Mouse (Mus musculus) CD4-positive helper T cell, adult 2 months (primary cell): ENCODE results near the gene Olfr461.
"Not testable (repeated sequence)": the region's sequence is repeated elsewhere in the genome, so short reads cannot be mapped to it uniquely, and the experiment has no call there.

Source experiments
- DNase-seq: peaks from one replicate; pipeline ENCODE4 v3.0.0-alpha.2; 2012; ENCODE audit warnings: low read depth, missing footprints, low spot score

Olfr461 gene

DNA sequence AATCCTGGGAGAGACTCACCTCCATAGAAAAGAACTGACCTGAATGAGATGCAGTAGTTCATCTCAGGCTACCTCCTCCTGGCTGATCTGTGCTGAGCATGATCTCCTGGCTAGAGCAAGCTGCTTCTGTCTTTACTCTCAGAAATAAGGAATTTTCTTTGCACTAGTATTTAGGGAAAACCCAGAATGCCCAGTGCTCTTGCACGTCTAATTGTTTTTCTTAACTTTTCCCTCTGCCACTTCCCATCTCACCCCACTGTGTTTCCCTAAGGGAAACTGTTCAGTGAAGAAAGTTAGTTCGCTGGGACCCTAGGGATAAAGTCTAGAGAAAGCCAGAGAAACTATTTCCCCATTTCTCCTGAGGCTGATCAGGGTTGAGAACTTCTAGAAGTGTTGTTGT lies at the start of gene Olfr461:
Olfr461 (minus strand) TSS at position 101 of the 400 bp plus-strand sequence.
- no peak for DNase-seq

DNA sequence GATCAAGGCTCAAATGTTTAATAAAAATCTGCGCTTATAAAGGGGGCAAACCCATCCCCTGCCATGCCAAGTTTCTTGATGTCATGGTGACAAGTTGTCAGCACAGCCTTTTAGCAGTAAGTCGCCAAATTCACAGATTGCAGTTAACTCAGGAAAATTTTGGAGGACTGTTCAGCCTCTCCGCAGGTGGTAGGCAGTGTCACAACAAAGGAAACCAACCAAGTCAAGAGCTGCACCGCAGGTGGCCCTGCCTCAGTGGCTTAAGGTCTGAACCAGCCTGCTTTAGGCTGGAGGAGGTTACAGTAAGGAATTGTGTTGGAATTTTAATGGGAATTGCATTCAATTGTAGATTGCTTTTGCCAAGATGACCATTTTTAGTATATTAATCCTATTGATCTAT lies 43.7 kb upstream of the Olfr461 start:
- not testable (repeated sequence) for DNase-seq

DNA sequence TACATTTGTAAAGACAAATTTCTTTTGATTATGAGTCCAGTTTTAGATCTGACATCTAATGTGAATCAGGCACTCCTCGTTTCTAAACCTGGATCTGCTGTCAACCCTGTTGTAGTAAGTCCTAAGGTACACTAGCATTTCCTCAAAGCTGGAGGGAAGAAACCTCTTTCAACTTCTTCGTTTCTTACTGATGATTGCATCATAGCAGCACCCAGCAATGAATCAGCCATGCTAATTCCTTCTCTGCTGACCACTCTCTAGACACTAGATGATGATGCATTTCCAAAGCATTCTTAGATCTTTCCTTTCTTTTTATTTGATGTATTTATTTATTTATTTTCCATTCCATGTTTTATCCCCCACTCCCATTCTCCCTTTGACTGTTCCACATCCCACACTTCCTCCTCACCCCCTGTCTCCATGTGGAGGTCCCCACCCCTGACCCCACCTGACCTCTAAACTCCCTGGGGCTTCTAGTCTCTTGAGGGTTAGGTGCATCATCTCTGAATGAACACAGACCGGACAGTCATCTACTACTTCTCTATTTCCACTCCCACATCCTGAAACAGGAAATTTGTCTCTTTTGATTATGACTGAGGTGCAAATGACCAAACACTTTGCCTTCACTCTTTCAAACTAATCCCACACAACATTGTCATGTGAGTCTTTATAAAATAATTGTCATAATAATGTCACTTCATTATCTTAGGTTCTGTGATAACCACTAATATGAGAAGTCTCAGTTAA lies 40.1 kb upstream of the Olfr461 start:
- DNase-seq, result no peak

DNA sequence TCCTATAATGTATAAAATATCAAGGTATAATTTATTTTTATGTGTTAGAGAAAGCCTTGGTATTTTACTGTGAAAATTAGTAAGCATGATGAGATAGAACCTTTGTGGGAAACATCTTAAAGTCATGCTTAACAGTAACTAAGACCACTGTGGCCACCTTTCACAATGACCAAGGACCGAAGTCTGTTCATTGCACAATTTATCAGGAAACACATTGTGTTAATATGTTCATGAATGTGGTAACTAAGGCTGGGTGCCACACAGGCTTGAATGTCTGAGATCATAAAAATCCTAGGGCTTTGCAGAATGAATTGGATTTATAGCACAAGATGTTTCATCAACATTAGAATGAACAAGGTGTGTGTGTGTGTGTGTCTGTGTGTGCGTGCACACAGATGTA lies 33.5 kb upstream of the Olfr461 start:
- no peak for DNase-seq

DNA sequence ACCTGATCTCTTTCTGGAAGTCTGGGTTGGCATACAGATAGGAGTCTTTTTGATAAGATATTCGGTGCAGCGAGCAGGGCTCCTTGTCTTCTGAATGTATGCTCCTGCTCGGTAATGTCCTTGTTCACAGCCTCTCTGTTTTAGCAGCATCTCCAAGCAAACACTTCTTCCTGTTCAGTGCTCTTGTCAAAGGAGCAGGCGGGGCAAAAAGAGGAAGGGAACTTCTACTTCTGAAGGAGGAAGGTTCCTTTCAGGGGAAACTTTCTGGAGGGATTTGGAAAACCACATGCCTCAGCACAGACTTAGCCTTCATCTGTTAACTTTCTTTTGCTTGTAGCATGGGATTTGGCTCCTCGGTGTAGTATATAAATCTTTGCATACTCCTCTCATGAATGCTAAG lies 30.8 kb upstream of the Olfr461 start, which contains the start of gene Clec5a:
Clec5a (minus strand) TSS at position 177 of the 400 bp plus-strand sequence.
- no peak for DNase-seq

DNA sequence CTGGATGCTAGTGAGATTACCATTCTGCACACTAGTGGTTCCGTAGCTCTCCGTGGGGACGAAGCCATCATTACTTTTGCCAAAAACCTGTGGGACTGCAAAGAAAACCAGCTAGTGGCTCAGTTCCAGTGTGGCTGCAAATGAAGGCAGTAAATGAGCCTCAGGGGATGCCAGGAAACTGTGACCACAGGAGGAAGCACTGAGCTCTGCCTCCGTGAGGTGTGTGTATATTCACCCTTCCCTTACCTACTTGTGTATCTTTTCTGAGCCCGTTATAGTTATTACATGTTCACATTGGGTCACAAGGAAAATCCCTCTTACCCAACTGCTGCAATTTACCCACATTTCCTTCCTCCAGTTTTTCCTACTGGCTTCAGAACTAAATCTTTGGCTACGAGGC lies 29.5 kb upstream of the Olfr461 start:
- DNase-seq, result no peak

DNA sequence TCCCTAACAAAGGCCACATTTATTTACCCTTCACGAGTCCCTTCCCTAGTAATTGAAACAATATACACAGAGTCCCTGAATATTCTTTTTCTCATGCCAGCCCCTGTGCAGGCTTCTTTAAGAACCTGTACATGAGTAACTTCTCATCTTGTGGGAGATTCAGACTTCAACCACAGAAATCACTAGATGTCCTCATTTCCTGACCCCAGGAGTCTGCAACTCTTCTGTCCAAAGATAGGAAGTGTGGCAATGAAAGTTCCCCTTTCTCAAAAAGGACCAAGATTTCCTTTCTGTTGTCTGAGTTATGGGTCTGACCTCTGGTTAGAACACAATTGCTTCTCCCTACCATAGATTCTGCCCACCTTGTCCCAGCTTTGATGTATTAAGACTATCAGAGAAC lies 21.5 kb upstream of the Olfr461 start:
- no peak for DNase-seq

DNA sequence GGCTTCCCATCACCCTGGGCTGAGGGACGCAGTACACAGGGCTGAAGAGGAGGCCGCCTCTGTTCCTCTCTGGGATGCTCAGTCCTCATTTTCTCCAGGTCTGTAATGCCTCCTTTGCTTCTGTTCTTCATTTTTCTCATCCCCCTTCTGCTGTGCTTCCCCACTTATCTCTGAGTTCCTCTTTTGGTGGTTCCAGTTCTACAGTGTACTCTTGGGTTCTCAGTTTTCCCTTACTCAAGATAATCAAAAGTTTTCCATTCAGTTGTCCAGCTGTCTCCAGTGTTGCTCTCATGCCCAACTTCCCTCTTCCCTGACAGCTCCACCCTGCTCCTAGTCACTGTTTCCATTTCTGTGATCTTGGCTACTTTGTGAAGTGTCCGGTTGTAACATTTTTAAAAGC lies 18.8 kb upstream of the Olfr461 start:
- DNase-seq, result no peak

DNA sequence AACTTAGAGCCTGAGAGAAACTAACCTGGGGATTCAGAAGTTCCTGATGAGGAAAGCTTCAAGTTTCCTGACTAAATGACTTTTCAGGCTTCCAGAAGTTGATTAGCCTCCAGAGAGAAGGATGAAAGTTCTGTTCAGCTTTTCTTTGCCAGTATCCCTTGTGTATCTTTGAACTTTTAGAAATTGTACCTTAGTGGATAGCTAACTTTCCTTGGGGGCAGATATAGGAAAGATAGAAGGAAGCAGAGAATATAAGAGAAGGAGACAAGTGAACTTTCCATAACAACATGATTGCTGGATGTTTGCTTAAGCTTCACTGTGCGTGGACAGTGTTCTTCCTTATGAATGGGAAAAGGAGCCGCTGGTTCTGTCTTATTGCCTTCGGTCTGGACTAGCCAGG lies 14.3 kb upstream of the Olfr461 start, which contains the start of gene Olfr460:
Olfr460 (plus strand) TSS at position 301 of the 400 bp plus-strand sequence.
- no peak for DNase-seq

DNA sequence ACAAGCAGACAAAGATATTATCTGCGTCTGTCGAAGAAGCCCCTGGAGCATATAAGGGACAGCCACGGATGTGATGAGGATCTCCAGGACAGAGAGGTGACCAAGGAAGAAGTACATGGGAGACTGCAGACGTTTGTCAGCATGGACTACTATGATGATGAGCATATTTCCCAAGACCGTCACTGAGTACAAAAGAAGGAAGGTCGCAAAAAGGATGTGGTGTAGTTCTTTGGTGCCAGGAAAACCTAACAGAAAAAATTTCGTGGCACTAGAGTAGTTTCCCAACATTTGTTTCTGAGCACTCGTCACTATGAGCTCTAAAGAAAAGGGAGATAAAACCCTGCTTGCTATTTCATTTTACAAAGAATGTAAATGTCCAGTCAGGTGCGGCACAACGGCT lies 10.2 kb downstream of the Olfr461 start:
- DNase-seq, result no peak

DNA sequence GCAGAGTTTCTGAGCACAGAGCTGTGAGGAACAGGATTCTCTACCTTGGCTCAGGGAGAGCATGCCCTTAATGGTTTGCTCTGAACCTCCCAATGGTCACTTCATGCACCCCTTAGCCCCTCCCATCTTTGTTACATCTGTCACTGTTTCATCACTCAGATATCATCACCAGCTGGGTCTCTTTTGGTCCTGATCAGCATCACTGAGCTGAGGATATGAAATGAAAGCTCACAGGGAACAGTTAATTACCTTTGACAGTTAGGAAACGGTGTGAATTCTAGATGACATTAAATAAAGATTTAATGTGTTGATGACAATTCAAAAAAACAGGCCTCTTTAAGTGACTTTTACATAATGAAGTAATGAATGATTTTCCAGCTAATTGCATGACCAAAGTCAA lies 35.4 kb downstream of the Olfr461 start, which contains the start of gene Prss37:
Prss37 (minus strand) TSS at position 101 of the 400 bp plus-strand sequence.
- DNase-seq, result no peak

DNA sequence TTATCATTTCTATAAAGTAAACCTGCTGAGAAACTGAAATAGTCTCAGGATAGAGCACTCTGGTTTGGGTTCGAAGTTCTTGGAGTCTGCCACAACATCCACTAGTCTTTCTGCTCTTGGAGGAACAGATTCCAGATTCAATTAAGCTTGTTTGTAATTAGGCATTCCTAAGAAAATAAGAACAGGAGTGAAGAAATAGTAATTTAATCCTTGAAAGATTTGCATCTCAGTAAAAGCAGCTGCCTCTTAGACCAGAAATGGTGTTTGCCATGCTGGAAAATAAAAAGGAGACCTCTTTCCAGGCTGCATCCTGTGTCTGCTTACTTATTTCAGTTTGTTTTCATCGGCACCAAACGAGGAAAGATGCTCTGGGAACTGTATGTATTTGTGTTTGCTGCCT lies 61.6 kb downstream of the Olfr461 start, which contains the start of gene Tas2r108:
Tas2r108 (plus strand) TSS at position 301 of the 400 bp plus-strand sequence.
- DNase-seq, result no peak
